Mouse (Mus musculus): Measurements from ENCODE around the gene Rps15. TPM values are rescaled to one million over a fixed set of nuclear protein-coding genes. Genes with fewer than 3 reads are reported as not detected.

The Rps15 gene
- total RNA-seq, 2 experiments from 2014 or later: 1,162 to 1,195 TPM

DNA sequence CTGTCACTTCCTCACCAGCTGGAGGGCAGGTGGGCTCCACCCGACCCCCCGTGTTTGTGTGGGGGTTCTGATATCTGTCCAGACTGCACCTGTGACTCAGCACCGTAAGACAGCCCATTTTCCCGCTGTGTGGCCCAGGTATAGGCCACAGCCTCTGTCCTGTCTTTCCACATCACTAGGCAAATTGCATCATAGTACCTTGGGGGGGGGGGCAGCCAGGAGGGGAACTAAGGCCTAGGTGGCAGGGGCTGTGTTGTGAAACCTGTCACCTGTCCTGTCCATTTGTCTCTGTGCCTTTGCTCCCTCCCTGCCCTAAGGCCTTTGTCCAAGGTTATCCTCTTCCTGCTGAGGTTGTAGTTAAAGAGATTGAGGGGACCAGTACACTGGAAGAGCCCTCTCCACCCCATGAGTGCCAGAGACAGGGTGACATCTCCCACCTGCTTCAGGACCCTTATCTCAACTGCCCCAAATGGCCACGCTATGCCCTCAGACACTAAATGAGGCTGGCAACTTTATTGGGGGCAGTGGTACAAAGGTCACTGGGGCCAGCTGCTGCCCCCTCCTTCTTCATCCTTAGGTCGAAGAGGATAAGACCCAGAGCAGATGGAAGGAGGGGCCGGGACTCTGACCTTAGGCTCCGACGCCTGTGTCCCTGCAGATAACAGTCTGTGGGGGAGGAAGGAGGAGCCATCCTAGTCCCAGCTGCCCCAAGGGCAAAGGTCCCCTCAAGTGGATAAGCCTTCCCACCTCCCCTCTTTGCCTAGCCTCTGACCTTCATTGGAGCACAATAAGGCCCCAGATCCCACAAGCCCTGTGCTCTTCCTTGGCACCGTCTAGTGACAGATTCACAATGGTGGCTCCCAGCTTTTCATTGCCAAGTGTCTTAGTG is 39.6 kb downstream of the Rps15 start:
- DNase-seq (ENCODE audit: low spot score in 2 of 2): no peak

DNA sequence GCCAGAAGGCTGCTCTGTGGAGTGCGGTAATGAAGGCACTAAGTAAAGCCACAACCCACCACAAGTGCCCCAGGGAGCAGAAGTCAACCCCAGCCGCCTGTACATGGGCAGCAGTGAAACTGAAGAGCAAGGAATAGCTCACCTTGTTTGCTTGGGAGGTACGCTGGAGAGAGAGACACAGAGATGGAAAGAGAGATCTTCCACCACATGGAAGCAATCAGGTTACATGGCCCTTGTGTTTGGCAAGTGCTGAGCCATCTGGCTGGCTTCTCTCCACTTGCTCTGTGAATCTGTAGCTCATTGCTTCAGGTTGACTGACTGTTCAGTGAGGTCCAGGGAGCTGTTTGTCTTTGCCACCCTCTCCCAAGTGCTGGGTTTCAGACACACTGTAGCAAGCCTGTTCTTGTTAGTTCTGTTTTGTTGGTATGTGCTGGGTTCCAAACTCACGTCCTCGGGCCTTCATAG is 40.3 kb downstream of the Rps15 start:
- DNase-seq (ENCODE audit: low spot score in 2 of 2): no peak

DNA sequence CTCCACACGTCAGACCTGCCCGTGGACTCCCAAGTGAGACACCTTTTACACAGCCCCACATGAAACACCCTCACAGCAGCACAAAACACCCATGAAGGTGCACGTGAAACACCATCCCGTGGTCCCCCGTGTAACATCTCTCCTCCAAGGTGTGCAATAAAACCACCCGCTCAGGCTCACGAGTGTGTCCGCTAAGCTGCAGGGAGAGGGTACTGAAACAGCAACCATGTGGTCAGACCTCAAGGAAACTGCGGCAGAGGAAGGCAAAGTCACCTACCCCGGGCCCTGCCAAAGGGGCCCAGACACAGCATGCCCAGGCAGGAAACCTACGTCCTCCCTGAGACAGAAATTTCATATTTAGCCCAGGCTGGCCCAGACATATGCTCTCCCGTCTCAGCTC is 44.0 kb downstream of the Rps15 start:
- no peak for DNase-seq (ENCODE audit: low spot score in 2 of 2)

DNA sequence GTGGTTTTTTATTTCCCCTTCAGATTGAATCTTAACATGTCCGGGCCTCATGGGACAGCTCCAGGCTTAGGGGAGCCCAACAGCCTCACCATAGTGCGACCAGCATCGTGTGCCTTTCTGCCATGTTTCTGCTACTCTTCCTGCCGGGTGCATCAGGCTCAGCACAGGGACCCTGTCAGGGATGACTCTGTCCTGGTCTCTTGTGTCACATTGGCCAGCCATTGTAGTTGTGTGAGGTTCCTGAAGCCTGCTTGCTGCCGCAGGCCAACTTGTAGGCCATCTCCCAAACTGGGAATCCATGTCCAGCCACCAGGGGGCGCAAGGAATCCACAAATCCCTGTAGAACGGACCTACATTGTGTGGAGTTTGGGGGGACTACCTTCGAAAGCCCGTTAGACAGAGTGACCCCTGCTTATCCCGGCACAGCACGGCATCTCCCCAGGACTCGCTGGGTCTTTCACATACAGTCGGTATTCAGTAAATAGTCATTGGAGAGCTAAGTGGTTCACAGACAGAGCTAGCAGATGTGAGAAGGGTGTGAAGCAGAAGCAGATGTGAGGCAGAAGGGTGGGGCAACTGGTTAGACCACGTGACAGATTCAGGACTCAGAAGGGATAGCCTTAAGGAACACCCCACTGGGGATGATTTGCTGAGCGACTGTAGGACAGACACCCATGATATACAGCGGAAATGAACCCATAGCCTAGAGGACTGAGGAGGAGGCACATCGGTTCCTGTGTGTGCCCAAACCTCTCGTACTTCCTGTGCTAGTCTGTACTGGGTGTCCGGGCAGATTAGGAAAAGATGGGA is 47.9 kb downstream of the Rps15 start:
- DNase-seq (ENCODE audit: low spot score in 2 of 2): peak; percentile 83 to 86

DNA sequence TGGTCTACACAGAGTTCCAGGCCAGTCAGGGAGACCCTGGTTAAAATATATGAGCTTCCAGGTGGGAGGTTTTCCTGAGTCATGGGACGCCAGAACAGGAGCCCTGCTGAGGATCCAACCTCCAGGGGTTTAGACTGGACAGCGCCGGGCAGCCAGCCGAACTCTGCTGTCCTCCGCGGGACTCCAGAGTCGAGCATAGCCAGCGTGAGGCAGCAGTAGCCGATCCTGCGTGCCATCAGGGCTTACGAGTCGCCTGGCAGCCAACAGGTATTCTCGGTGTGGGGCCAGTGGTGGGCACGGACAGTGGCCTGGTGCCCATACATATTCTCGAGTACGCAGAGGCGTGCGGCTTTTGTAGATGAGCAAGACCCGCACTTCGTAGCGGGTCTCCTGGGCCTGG is 48.8 kb downstream of the Rps15 start:
- DNase-seq (ENCODE audit: low spot score in 2 of 2): no peak

DNA sequence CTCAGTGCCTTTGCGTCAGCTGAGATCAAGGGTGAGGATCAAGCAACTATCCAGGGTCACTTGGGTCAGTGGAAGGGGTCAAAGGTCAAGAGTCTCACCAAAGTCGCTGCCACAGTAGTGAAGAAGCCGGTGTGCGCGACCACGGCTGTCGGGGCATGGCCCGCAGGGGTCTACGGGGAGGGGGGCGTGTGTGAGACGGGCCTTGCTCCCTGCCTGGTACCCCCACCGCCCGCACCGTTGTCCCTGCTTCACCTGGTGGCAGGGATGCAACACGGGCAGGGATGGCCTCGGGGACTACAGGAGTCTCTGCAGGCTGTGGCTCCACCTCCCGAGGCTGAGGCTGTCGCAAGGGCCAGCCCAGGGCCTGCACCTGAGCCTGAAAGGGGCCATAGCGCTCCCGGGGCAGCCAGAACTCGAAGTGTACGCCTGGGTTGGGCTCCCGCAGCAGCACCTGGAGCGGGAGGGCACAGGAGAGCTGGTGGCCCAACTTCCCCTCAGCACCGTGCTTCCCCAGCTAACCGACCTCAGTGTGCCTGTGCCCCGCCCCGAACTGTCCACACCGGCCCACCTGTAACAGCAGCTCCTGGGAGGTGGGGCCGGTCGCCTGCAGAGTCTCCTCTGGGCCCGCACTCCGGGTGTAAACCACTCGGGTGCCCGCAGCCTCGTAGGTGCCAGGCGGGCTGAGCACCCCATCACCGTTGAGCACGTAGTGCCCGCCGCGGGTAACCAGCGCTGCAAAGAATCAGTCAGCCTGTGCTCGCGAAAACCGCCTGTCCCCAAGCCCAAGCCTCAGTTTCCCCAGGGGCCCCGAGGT is 49.4 kb downstream of the Rps15 start:
- no peak for DNase-seq (ENCODE audit: low spot score in 2 of 2)

DNA sequence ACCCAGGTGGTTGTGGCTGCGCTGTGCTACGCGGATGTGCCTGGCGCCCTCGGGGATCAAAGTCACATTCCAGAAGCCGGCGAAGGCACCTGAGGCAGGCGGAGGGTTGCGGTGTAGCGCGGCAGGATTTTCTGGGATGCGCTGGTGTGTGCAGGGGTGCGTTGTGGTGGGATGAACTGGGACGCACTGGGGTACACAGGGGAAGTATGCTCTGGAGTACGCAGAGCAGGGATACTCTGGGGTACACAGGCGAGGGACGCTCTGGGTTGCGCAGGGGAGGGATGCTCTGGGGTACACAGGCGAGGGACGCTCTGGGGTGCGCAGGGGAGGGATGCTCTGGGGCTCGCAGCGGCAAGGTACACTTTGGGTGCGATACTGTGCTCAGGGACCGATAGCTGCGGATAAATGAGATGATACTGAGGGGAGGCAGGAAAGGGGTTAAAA is 50.1 kb downstream of the Rps15 start:
- DNase-seq (ENCODE audit: low spot score in 2 of 2): no peak

DNA sequence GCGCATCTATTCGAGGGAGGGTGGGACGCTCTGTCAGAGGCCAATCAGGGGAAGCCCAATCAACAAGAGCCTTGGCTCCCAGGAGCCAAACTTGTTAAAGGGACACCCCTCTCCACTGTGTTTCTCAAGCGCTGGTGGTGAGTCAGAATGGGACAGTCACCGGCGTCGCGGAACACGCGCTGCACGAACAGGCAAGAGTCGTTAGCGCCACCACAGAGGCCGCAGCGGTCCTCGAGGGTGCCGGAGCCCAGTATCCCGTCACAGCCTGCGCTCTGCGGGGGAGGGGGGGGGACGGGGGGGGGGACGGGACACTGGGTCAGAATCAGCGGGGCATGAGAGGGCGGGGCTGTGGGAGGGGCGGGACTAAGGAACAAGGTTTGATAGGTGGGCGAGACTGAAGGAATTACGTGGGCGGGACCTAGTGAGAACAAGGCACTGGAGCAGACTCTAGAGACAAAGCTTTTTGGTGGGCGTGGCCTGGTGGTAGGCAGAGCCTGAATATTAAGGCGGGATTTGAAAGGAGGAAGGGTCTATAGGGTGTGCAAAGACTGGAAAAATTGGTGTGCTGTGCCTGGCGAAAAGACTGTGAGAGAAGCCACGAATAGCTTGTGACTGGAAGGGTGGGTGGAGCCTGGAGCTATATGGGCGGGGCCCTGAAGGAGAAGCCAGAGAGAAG is 50.6 kb downstream of the Rps15 start:
- DNase-seq (ENCODE audit: low spot score in 2 of 2): peak in 1 of 2 experiments; percentile 46

DNA sequence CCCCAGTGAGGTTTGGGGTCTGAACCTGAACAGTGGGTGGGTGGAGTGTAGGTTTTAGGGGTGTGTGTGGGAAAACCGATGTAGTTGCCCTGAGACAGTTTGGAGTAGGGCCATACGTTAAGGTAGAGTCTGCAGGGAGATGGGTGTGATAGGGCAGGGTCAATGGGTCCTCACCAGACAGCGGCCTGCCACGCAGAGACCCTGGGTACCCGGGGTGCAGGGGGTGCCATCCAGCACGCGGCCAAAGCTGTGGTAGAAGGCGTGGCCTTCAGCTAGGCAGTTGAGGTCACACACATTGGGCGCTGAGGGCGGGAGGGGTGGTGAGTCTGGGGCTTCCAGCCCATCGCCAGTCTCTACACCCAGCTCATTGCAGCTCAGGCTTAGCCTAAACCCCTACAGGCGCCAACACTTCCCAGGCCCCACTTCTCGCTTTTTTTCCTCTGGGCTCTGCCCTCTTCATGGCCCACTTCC is 51.2 kb downstream of the Rps15 start:
- DNase-seq (ENCODE audit: low spot score in 2 of 2): no peak

Small RNAs within 50 kb of the gene (microRNA-seq; reads per million reads assigned to microRNA genes)
- gene Mir6911 (ENCODE audit: borderline number of aligned reads in 2 of 2): 0 to 0.47 reads per million in 2 experiments

Other genes with a start within 250 kb of the Rps15 start
- gene Gpx4, start 245.3 kb upstream of the Rps15 start, total RNA-seq (2021): 1,000 to 10,000 TPM; 1,091 to 1,886 TPM
- gene Sbno2, start 186.9 kb upstream of the Rps15 start, total RNA-seq (2021): 10 to 100 TPM; 31.0 to 41.4 TPM
- 100 to 1,000 TPM; 154 to 158 TPM for gene Stk11, start 176.7 kb upstream of the Rps15 start, total RNA-seq (2021)
- gene Atp5d, start 153.8 kb upstream of the Rps15 start, total RNA-seq (2021): 1,000 to 10,000 TPM in 1 of 2 experiments, 100 to 1,000 TPM in 1; 593 to 1,133 TPM
- 100 to 1,000 TPM; 129 to 266 TPM for gene Cbarp, start 151.6 kb upstream of the Rps15 start, total RNA-seq (2021)
- 10 to 100 TPM; 64.8 to 82.0 TPM for gene Midn, start 144.2 kb upstream of the Rps15 start, total RNA-seq (2021)
- gene Cirbp, start 126.5 kb upstream of the Rps15 start, total RNA-seq (2021): 10 to 100 TPM; 34.7 to 46.3 TPM
- gene 1600002K03Rik, start 119.5 kb upstream of the Rps15 start, total RNA-seq (2021): 10 to 100 TPM; 14.7 to 16.6 TPM
- gene Efna2, start 113.0 kb upstream of the Rps15 start, total RNA-seq (2021): 1 to 10 TPM; 1.3 to 2.1 TPM
- gene Mum1, start 66.0 kb upstream of the Rps15 start, total RNA-seq (2021): 10 to 100 TPM; 17.4 to 18.4 TPM
- gene Ndufs7, start 43.3 kb upstream of the Rps15 start, total RNA-seq (2021): 100 to 1,000 TPM; 294 to 370 TPM
- gene Gamt, start 31.4 kb upstream of the Rps15 start, total RNA-seq (2021): 100 to 1,000 TPM; 146 to 236 TPM
- gene Dazap1, start 31.0 kb upstream of the Rps15 start, total RNA-seq (2021): 100 to 1,000 TPM in 1 of 2 experiments, 10 to 100 TPM in 1; 90.2 to 100 TPM
- gene Apc2, start 3.5 kb downstream of the Rps15 start, total RNA-seq (2021): 1 to 10 TPM; 1.8 to 2.0 TPM
- 10 to 100 TPM; 25.0 to 28.9 TPM for gene 2310011J03Rik, start 28.1 kb downstream of the Rps15 start, total RNA-seq (2021)
- 1 to 10 TPM; 1.6 to 3.1 TPM for gene Pcsk4, start 37.0 kb downstream of the Rps15 start, total RNA-seq (2021)
- 10 to 100 TPM; 10.2 to 20.8 TPM for gene Reep6, start 37.5 kb downstream of the Rps15 start, total RNA-seq (2021)
- 10 to 100 TPM in 1 of 2 experiments, 1 to 10 TPM in 1; 5.1 to 11.5 TPM for gene Adamtsl5, start 56.0 kb downstream of the Rps15 start, total RNA-seq (2021)
- under 1 TPM; 0.19 to 0.27 TPM for gene Plk5, start 64.0 kb downstream of the Rps15 start, total RNA-seq (2021)
- 10 to 100 TPM; 16.6 to 18.0 TPM for gene Mex3d, start 95.2 kb downstream of the Rps15 start, total RNA-seq (2021)
- gene Mbd3, start 107.1 kb downstream of the Rps15 start, total RNA-seq (2021): 100 to 1,000 TPM; 137 to 157 TPM
- gene Uqcr11, start 114.4 kb downstream of the Rps15 start, total RNA-seq (2021): 1,000 to 10,000 TPM in 1 of 2 experiments, 100 to 1,000 TPM in 1; 797 to 1,071 TPM
- 10 to 100 TPM; 32.9 to 44.2 TPM for gene Tcf3, start 141.2 kb downstream of the Rps15 start, total RNA-seq (2021)
- not detected for gene Onecut3, start 202.4 kb downstream of the Rps15 start, total RNA-seq (2021)
- 1 to 10 TPM in 1 of 2 experiments, under 1 TPM in 1; 0.80 to 1.1 TPM for gene Atp8b3, start 246.7 kb downstream of the Rps15 start, total RNA-seq (2021)